Mouse (Mus musculus): ENCODE data around the gene Efna5.

Gene Efna5

DNA sequence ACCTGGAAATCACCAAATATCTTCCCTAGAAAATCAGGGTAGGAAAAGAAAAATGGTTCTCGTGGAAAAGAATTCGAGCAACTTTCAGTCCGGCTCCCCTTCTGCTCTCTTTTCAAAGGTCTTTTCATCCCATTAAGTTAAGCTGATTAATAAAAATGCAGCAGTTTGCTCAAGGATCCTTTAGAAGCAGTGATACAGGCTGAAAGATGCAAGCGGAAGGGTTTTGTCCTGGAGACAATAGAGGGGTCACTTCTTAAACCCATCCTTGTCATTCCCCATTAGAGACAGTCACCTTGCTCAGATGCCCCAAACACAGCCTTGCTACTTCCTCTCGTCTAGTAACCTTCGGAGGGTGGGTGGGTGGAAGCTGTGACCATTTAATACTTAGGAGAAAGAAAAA lies 27.4 kb downstream of the Efna5 start:
- no peak for DNase-seq (ENCODE audit: low spot score)

DNA sequence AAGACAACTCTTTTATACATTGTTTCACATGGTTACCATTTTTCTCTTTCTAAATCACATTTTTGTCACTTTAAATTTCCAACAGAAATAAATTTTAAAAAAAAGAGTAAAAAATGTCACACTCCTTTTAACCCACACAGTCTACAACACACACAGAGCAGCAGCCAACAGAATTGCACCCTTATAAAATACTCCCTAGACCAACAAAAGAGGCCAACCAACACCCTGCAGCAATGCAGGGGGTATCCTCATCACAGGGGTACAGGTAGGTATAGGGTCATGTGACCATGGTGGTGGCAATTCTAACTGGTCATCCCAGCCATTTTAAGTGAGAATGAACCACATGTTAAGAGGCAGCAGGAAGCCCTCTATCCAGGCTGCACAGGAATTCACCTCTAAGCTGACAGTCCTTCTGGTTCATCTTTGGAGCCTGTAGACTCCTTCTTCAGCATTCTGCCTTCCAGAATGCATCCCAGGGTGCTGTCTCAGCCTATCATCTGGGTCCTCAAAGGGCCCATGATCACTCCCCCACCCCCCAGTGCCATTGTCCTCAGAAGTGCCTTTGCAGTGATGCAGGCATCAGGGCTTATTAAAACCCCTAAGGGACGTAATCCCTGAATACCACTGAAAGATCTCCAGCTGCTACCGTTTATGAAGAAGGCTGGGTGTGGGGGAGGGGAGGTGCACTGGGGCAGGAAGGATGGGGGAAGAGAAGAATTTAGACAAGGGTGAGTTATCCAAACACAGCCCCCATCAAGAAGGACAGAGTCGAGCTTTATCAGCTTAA lies 28.1 kb downstream of the Efna5 start:
- no peak for DNase-seq (ENCODE audit: low spot score)

DNA sequence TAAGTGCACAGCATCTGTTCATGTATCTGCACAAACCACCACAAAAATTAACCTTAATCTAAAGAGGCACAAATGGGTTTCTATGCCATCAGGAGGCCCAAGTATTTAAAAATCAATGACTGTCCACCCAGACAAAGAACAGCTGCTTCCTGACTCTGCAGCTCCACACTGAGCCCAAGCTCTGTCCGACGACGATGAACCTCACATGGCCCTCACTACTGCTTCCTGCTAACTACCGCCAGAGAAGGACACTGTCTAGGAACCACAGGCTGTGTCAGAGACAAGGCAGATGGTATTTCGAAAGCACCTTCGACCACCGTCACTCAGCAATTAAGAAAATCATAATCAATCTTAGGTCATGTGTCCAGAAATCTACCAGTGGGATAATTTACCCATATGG lies 29.8 kb downstream of the Efna5 start:
- DNase-seq (ENCODE audit: low spot score): no peak

DNA sequence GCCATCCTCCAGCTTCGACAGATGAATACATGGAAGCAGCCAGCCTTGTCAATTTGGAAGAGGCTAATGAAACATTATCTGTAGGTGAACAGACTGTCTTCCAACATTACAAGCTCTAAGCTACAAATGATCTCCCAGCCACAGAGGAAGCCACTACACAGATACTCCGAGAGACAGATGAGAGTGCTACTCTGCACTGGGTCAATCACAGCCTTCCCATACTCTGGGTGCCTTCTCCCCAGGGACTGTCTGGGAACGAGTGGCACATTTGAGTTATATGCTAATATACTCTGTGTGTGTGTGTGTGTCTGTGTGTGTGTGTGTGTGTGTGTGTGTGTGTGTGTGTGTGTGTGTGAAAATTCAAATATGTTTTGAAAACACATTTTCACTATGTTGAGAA lies 30.5 kb downstream of the Efna5 start:
- DNase-seq (ENCODE audit: low spot score): no peak

DNA sequence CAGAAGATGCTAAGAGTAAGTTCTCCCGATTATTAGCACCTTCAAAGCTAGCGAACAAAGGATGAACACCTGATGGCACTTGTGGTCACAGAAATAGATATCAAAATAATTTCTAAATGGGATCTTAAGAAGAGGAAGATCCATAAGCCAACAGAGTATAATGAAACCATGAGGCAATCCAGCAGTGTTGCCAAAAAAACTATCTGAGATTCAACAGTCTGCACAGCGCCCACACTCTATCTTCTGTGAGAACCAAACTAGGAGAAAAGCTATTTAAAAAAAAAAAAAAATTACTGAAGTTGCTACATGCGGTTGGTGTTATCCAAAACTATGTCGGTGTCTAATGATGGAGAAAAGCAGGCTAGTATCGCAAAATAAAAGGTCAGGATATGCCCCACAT lies 31.4 kb downstream of the Efna5 start:
- no peak for DNase-seq (ENCODE audit: low spot score)

DNA sequence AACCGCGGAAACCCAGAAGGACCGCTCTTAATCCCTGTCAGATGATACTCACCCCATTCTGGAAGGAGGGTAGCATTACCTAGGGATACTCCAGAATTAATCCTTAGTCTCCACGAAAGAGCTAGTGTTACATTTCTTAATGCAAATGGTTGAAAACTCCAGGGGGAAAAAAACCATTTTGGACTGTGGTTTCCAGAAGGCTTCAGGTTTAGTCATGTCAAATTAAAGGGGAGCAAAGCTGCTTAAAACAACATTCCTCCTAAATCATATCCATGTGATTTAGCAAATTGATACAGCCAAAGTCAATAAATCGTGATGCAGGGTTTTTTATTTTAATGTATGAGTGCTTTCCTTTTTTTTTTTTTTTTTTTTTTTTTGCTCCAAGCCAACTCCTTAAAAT lies 35.5 kb downstream of the Efna5 start:
- no peak for DNase-seq (ENCODE audit: low spot score)

DNA sequence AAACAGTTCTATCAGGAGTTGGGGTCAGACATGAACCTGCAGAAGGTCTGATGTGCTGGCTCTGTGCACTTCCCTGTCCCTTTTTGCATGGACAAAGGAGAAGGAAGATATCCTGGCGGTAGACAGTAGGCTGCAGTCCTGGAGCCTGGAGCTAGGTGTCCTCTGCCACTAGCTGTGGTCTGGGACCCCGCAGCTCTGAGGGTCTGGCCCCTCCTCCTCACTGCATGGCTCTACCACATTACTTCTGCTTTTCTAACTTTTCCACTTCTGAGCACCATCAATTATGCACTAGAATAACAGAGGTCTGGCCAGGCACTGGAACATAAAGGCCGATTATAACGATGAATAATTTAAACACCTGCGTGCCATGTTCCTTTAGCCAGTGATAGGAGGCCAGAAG lies 36.8 kb downstream of the Efna5 start:
- DNase-seq (ENCODE audit: low spot score): no peak

DNA sequence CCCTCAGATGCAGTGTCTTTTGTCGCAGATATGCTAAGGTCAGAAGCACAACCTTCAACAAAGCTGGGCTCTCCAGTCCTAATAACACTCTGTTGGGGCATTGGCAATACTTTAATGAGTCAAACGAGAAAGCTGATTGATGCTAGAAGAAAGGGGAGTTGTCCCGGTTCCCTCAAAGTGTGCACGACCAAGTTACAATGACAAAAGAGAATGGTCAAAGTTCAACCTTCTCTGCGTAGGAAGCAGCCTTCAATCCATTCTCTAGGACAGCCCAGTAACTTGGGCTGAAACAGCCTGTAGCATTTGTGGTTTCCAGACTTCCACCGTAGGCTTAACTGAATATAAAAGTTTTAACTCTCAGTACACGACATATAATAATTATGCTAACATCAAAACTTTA lies 43.8 kb downstream of the Efna5 start:
- no peak for DNase-seq (ENCODE audit: low spot score)

DNA sequence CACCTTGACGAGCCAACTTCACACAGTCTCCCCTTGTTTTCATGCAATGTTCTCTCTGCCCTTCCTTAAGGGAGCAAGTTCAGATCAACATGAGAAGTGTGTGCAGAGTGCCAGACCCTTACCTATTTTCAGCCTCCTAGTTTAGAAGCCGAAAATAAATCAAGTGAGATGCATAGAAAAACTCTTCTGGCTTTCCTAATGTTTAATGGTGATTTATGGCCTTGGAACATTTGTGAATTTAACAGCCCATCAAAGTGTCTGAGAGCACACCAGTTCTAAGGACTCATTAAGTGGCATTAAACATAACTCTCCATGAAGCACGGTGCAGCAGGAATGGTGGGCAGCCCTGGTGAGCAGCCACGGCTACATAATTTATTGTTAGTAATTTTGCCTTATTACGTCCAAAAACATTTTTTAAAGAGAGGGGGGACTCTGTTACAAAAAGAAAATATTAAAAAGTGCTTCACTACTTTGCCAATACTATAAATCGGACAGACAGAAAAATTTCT lies 44.5 kb downstream of the Efna5 start:
- DNase-seq (ENCODE audit: low spot score): no peak

DNA sequence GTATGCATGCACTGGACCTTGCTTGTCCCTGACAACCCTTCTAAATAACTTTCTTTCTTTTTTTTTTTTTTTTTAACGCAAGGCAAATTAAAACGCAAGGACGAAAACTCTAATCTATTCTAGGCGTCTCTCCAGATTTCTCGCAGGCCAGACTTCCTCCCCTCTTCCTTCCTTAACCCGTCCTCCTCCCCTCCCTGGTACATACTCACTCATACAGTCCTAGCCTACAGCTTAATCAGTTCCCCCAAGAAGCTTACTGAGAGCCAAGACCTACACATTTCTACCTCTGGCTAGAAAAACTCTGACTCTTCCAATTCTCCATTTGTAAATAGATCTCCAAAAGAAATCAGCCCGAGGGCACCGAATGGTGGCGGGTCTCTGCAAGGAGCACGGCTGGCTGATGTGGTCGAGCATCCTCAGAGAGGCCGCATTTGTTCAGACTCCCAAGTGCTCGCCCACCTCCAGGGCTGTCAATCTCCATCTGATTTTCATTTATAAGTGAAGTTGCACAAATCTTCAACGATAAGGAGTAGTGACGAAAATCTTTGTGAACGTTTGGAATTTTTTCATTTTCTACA lies 48.5 kb downstream of the Efna5 start:
- DNase-seq (ENCODE audit: low spot score): no peak

DNA sequence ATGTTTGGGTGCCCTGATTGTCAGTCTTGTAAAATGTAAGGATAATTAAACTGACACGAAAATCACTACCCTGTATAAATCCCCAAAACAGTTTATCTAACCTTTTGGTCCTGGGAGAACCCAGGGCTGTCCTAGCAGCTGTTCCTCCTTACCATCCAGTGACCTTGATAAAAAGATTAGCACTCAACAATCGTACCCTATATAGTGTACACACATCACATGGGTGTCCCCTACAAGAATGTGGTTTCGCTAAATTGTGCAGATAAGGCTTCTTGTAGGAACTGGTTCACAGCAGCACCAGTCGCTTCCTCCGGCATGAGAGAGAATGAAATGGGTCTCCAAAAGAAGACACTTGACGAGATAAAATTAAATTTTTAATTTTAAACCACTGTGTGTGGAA lies 53.6 kb downstream of the Efna5 start:
- DNase-seq (ENCODE audit: low spot score): no peak

DNA sequence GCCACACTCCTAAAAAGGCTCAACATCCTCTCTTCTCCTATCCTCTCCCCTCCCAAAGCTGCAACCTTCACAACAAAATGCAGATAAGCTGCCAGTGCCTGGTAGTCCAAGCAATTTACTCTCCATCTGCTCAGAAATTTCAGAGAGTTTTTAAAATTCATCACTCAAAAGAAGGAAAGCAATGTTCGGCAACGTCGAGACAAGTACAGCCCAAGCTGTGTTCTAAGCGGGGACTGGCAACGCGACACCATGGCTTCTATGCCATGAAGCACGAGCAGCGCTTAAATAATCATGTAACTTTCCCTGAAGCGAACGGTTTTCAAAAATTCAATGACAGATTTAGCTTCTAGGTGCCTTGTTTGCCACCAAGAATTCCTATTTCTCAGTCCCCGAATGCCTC lies 59.9 kb downstream of the Efna5 start:
- DNase-seq (ENCODE audit: low spot score): no peak

DNA sequence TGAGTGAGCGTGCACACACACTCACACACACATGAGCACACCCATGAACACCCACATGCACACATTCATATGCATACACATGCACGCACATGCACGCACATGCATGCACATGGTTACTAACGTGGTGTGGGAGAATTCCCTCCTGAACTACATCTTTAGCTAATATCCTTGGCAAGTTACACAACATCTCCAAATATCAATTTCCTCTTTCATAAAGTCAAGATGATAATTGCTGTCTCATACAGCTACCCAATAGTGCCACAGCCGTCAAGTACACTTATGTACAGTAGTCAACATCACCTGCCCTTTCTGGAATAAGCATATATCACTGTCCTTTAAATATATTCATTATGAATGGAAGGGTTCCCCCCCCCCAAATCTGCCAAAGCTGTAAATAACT lies 61.2 kb downstream of the Efna5 start:
- DNase-seq (ENCODE audit: low spot score): no peak

DNA sequence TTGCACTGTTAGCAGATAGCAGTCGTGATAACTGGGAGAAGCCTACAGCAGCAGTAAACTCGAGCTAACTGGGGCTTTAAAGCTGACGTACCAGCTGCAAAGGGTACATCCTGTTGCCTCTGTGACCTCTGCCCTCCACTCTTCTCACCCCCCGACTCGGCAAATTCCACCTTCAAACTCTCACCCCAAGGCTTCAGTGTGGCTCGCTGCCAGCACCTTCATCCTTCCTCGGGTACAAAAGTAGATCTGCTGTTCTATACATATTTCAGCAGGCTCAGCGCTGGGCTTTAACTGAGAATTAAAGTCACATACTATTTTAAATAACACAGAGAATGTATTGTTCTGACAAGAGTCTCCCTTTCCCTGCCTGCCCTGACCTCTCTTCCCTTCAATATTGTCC lies 62.3 kb downstream of the Efna5 start:
- DNase-seq (ENCODE audit: low spot score): no peak

DNA sequence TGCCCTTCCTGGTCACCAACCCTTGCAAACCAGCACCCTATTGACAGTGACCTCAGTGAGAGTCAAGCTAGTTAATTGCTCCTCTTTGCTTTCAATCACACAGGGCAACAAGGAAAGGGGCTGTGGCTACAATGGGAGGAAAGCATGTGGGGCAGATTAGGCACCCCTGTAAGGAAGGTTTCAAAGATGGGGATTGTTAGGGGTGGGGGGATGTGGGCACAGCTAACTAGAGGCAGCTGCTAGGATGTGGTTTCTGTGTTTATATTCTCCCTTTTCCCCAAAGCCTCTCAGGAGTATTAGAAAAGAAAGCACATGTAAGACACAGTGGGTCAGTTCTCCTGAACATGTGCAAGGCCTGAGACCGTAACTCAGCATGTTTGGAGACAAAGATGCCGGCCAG lies 62.8 kb downstream of the Efna5 start:
- no peak for DNase-seq (ENCODE audit: low spot score)

DNA sequence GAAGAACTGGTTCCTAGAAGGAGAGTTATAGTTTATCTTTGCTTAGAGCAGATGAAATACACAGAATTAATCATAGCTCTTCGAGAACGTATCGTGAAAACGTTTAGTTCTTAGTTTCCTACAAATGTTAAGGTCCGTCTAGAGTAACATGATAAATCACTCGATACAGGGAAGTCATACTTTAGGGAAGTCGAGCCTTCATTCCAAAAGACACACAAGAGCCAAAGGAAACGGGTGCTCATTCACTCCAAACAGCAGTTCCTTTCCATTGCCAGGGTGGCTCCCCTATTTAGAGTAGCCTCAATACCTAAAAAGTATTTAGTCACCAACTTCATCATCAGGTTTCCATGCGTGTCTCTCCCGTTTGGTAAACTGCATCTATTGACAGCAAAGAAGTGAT lies 64.2 kb downstream of the Efna5 start:
- no peak for DNase-seq (ENCODE audit: low spot score)

DNA sequence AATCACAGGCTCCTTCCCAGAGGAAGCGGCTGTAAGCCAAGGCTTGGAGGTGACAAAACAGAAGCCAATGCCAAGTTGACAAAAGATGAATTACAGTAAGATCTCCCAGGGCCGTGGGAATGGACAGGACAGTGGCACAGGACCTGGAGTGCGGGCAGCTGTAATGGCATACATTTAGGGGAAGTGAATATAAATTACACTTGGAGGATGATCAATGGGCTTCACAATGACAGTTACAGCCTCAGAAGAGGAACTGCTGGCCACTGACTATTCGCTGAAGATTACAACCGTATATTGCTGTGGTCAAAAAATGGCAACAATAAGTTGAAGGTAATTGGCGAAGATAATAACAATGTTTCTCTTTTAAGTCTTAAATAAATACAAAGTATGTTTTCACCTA lies 67.7 kb downstream of the Efna5 start:
- DNase-seq (ENCODE audit: low spot score): no peak

DNA sequence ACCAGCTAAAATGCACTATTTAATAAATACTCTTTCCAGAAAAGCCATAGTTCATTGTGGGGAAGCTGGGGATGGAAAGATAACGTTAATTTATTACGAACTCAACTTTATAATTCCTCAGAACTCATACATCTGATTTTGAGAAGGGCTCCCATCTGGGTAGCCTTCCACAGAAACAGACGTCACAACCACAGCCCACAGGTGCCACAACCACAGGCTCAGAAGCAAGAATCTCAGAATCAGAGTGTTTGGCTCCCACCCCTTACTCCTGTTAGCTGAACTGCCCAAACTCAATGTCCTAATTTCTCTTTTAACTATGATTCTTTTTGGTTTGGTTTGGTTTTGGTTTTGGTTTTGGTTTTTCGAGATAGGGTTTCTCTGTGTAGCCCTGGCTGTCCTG lies 73.2 kb downstream of the Efna5 start:
- no peak for DNase-seq (ENCODE audit: low spot score)

DNA sequence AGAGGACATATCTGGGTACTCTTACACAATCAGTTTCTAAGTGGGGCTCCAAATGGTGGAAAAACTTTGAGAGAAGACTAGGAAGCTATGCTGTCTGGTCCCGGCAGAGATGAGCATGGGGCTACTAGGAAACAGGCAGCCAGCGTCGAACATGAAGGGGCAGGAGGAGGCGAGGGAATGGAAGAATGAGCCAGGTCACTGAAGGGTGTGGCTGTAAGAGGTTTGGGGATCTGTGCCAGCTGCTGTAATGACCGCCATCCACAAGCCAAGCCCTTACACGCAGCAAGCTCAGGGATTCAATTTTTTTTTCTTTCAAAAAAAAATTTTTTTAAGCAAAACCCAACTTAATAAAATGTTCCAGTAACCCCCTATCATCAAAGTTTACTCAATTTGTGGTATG lies 74.5 kb downstream of the Efna5 start:
- DNase-seq (ENCODE audit: low spot score): no peak

DNA sequence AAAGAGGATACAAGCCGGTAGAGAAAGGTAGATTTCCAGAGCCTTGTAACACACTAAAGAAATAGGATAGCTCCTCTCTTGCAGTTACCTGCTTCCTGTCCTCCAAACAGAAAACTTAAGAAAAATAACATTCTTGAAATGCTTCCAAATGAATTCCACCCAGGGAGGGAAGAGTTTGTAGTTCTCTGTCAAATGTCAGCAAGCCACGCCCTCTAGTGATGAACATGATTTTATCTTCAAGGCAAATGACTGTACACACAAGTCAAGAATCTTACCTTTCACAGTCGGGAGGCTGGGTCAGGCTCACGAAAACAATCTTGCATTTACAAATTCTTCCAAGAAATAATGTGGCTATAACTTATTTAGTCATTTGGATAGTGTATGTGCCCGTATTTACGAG lies 78.4 kb downstream of the Efna5 start:
- DNase-seq (ENCODE audit: low spot score): no peak

DNA sequence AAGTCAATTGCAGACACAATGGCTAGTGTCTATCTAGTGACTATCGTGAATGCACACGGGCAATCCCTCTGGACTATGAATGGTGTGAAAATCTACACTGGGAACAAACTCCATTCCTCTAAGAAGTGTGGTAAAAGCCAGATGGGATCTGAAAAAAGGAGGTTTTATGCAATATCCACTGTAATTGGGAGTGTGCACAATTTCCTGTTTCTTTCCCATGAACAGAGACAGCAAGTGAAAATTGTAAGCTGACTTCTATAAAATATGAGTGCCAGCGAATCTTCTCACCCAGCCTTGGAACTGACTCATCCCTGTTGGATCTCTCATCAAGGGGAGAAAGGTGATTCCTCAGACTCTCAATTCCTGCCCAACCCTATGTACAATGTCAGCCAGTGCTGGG lies 83.8 kb downstream of the Efna5 start:
- no peak for DNase-seq (ENCODE audit: low spot score)

DNA sequence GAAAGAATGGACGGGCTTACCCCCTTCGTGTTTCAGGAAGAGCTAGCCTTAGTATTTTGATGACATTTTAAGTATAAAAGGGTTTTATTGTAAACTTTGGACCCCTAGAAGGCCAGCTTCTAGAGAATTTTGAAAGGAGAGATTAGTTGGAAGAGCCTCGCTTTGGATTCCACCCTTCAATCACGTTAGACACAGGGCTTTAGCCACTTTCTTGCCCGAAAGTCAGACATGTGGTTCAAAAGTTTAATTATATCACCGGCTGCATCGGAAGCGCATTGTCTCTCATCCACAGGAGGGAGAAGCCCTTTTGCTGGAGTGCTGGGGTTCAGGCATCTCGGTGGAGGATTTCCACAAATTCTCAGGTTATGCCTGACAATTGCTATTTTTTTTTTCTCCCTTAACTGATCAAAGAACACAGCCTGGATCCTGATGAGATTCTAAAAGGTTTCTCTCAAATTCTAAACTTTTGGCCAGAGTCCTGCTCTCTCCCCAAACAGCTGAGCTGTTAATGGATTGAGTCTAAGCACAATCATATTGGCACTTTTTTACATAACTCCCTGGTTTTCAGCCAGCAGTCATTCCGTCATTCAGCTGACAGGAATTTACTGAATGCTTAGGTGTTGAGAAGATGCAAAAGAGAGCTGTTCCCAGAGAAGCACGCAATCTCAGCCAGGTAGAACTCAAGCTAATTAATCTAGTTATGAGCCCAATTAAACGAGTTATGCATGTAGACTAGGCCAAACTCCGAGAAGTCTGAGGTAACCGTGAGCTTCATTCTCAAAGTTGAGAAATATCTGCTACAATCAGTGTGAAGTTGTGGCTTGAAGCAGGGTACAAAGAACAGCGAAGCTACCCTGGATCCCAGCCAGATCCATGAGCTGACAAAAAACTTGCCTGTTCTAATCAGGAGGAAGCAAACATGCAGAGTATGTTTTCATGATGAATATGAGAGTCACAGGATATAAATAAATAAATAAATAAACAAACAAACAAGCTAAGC lies 91.5 kb downstream of the Efna5 start:
- no peak for DNase-seq (ENCODE audit: low spot score)

DNA sequence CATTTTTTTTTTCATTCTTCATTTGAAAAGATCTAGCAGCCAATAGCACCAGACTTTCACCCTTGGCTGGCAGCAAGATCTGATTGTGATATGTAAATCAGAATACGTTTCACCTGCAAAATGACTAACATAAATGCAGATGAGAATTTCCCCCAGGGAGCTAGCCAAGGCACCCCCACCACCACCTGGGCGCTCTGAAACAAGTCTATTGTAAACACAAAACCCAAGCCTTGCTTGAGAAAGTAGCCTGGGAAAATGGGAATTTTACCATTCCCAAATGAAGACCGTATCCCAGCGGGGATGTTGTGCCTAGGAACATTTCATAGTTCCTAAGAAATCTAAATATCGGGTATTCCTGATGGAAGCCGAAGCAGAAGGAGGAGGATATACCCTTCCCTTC lies 92.3 kb downstream of the Efna5 start:
- DNase-seq (ENCODE audit: low spot score): no peak

All from ovary, postnatal 36 days (tissue).